ENCODE assay signal across 19 mouse cellular contexts in the genomic region with DNA sequence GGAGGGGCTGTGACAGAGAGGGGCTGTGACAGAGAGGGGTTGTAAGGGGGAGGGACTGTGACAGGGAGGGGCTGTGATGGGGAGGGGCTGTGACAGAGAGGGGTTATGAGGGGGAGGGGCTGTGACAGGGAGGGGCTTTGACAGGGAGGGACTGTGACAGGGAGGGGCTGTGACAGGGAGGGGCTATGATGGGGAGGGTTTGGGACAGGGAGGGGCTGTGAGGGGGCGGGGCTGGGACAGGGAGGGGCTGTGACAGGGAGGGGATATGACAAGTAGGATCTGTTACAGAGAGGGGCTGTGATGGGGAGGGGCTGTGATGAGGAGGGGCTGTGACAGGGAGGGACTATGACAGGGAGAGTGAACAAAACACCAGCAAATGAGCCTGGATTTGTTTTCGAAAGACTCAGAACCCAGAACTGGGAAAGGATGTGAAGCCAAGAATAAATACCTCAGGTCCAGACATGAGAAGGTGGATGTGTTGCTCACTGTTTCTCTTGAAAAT.
DNase-seq lines count a peak whose midpoint lies in the region; ATAC-seq and TF ChIP-seq lines count a peak whose summit lies in the region.
"Had no signal": no experiment of that assay in that cellular context is flagged by ENCODE, and none has a peak within 500 bp of the region (broad histone marks: within the 10 kb centered on the region; RNA-seq: fewer than 3 reads in every experiment).

No protein-coding gene starts in this region.

- H3K4me2 ChIP-seq in hindbrain, postnatal 0 days (ENCODE audit: low read depth, low read length), result no peak overlapping the region
- no peak overlapping the region for H3K4me2 ChIP-seq in neural tube, embryonic 11.5 days (ENCODE audit: low read depth)
- H3K4me2 ChIP-seq: forebrain, embryonic 12.5 days; hindbrain, embryonic 14.5 days; limb, embryonic 13.5 days; liver, embryonic 13.5 days had no signal

- H3K36me3 ChIP-seq in hindbrain, embryonic 10.5 days, result no peaks in the 10 kb centered on the region
- H3K36me3 ChIP-seq in hindbrain, postnatal 0 days (ENCODE audit: insufficient read depth, low read length), result no peaks in the 10 kb centered on the region
- no peaks in the 10 kb centered on the region for H3K36me3 ChIP-seq in neural tube, embryonic 11.5 days (ENCODE audit: control insufficient read depth, insufficient read depth, low read length)
- H3K36me3 ChIP-seq: forebrain, embryonic 12.5 days; G1E; limb, embryonic 13.5 days; liver, embryonic 13.5 days had no signal

- H3K4me3 ChIP-seq in hindbrain, embryonic 10.5 days, result no peak overlapping the region
- no peak overlapping the region for H3K4me3 ChIP-seq in hindbrain, postnatal 0 days (ENCODE audit: low read length)
- no peak overlapping the region for H3K4me3 ChIP-seq in neural tube, embryonic 11.5 days (ENCODE audit: low read depth, low read length)
- H3K4me3 ChIP-seq: forebrain, embryonic 12.5 days; limb, embryonic 13.5 days; liver, embryonic 13.5 days; megakaryocyte, embryonic 14.5 days had no signal

- WGBS in hindbrain, embryonic 10.5 days, result 54% methylated on average over 2 of the region's 2 CpGs
- 66% methylated on average over 1 of the region's 2 CpGs for WGBS in hindbrain, postnatal 0 days
- 29% methylated on average over 2 of the region's 2 CpGs for WGBS in neural tube, embryonic 11.5 days

- no peak overlapping the region; the same call in 1 of the 2 replicates for H3K27ac ChIP-seq in hindbrain, embryonic 10.5 days
- no peak overlapping the region for H3K27ac ChIP-seq in hindbrain, postnatal 0 days
- no peak overlapping the region for H3K27ac ChIP-seq in neural tube, embryonic 11.5 days (ENCODE audit: low read depth, low read length)
- H3K27ac ChIP-seq: forebrain, embryonic 12.5 days; hindbrain, embryonic 14.5 days; limb, embryonic 13.5 days; liver, embryonic 13.5 days had no signal

- H3K4me1 ChIP-seq in hindbrain, embryonic 10.5 days (replicated peaks), result peaks cover 14% of the 10 kb centered on the region
- H3K4me1 ChIP-seq in hindbrain, postnatal 0 days (ENCODE audit: insufficient read depth, low read length), result no peaks in the 10 kb centered on the region
- no peaks in the 10 kb centered on the region for H3K4me1 ChIP-seq in neural tube, embryonic 11.5 days (ENCODE audit: control insufficient read depth, insufficient read depth, low read length)
- H3K4me1 ChIP-seq: liver, embryonic 13.5 days; megakaryocyte, embryonic 14.5 days had no signal

- TF ChIP-seq CTCF in hindbrain, postnatal 0 days (IDR thresholded peaks at IDR 0.05; ENCODE audit: low read depth), result no peak

- H3K9me3 ChIP-seq in hindbrain, embryonic 10.5 days, result no peaks in the 10 kb centered on the region
- H3K9me3 ChIP-seq in hindbrain, postnatal 0 days (ENCODE audit: low read length), result no peaks in the 10 kb centered on the region
- H3K9me3 ChIP-seq in neural tube, embryonic 11.5 days (ENCODE audit: control insufficient read depth, low read length), result no peaks in the 10 kb centered on the region
- H3K9me3 ChIP-seq: forebrain, embryonic 12.5 days; G1E; limb, embryonic 13.5 days; liver, embryonic 13.5 days; megakaryocyte, embryonic 14.5 days had no signal

- H3K9ac ChIP-seq in hindbrain, postnatal 0 days (replicated peaks; ENCODE audit: low read length), result no peak overlapping the region
- no peak overlapping the region for H3K9ac ChIP-seq in neural tube, embryonic 11.5 days (ENCODE audit: low read length)
- H3K9ac ChIP-seq: forebrain, embryonic 12.5 days; hindbrain, embryonic 14.5 days; limb, embryonic 13.5 days; liver, embryonic 13.5 days had no signal

- DNase-seq in hindbrain, embryonic 10.5 days (ENCODE audit: low spot score), result peak; percentile 23
- DNase-seq in hindbrain, postnatal 0 days (ENCODE audit: low spot score), result no peak
- peak; percentile 21 for DNase-seq in neural tube, embryonic 11.5 days (ENCODE audit: low spot score)
- no peak for DNase-seq in neural tube, embryonic 10.5 days (ENCODE audit: extremely low spot score, low spot score)
- DNase-seq in ZHBTc4 (ENCODE audit: low read depth, low spot score), result peak; percentile 18
- no peak for DNase-seq in kidney, postnatal 4 days
- DNase-seq: adrenal gland, postnatal 25 days; cerebellum, adult 18-20 months; cerebellum, postnatal 36 days; gastrocnemius, postnatal 14 days; kidney, adult 11 months; layer of hippocampus, postnatal 36 days; liver, embryonic 13.5 days had no signal

- ATAC-seq in hindbrain, postnatal 0 days, result no peak
- no peak; the same call in 1 of the 2 replicates for ATAC-seq in neural tube, embryonic 11.5 days (ENCODE audit: insufficient read depth, low FRiP score, low TSS enrichment)
- ATAC-seq in monocyte, adult 5-6 weeks (replicated peaks; ENCODE audit: insufficient number of reproducible peaks, low FRiP score, low TSS enrichment, poor library complexity, severe bottlenecking), result 0 out of 2 replicates have a peak, but pooled peaks have one; percentile 12

- no peaks in the 10 kb centered on the region for H3K27me3 ChIP-seq in hindbrain, embryonic 10.5 days (ENCODE audit: insufficient read depth, poor library complexity, severe bottlenecking)
- H3K27me3 ChIP-seq in hindbrain, postnatal 0 days (ENCODE audit: insufficient read depth, low read length), result no peaks in the 10 kb centered on the region
- no peaks in the 10 kb centered on the region for H3K27me3 ChIP-seq in neural tube, embryonic 11.5 days (ENCODE audit: control insufficient read depth, insufficient read depth, low read length)
- H3K27me3 ChIP-seq: limb, embryonic 13.5 days; liver, embryonic 13.5 days had no signal

Comparison
In these comparisons a context has a peak if more than half of its experiments do, and no peak if none do; other contexts are left out.
1. DNase-seq: peak in hindbrain, embryonic 10.5 days (single experiment), neural tube, embryonic 11.5 days (single experiment) and ZHBTc4 (single experiment); none in hindbrain, postnatal 0 days (single experiment), neural tube, embryonic 10.5 days (single experiment) and kidney, postnatal 4 days (0 of 2).